Mouse (Mus musculus) limb, embryonic 15.5 days (tissue): ENCODE data around the gene Fras1. TPM values are rescaled to one million over a fixed set of nuclear protein-coding genes. Genes with fewer than 3 reads are reported as not detected.

ENCODE experiments used
- ATAC-seq: fragments of 200-750 bp; cut with Nextera tagmentation; 2 replicates; pipeline ENCODE4 v1.8.0; 2017; ENCODE audit warnings: low read depth, moderate TSS enrichment; ENCODE audit not compliant: insufficient number of reproducible peaks, low FRiP score, low TSS enrichment
- H3K27ac ChIP-seq: fragments of 300-500 bp; sonication (generic); 2 replicates; pipeline ENCODE4 v1.5.1; 2015; ENCODE audit warnings: moderate library complexity, mild to moderate bottlenecking, inconsistent platforms
- H3K27me3 ChIP-seq: fragments of 300-500 bp; sonication (generic); 2 replicates; pipeline ENCODE4 v1.6.1; 2015; ENCODE audit warnings: inconsistent platforms
- H3K36me3 ChIP-seq: fragments of 300-500 bp; sonication (generic); 2 replicates; pipeline ENCODE4 v1.6.1; 2015; ENCODE audit warnings: inconsistent platforms
- H3K4me1 ChIP-seq: fragments of 300-500 bp; sonication (generic); 2 replicates; pipeline ENCODE4 v1.6.1; 2015; ENCODE audit warnings: inconsistent platforms
- H3K4me2 ChIP-seq: fragments of 300-500 bp; sonication (generic); 2 replicates; pipeline ENCODE4 v1.6.1; 2015; ENCODE audit warnings: mild to moderate bottlenecking, inconsistent platforms
- H3K4me3 ChIP-seq: fragments of 300-500 bp; sonication (generic); 2 replicates; pipeline ENCODE4 v1.5.1; 2015; ENCODE audit warnings: mild to moderate bottlenecking, inconsistent platforms
- H3K9ac ChIP-seq: fragments of 300-500 bp; sonication (generic); 2 replicates; pipeline ENCODE4 v1.6.1; 2015; ENCODE audit warnings: inconsistent platforms
- H3K9me3 ChIP-seq: fragments of 300-500 bp; sonication (generic); 2 replicates; pipeline ENCODE4 v1.6.1; 2016; ENCODE audit warnings: inconsistent platforms
- WGBS: fragments of 180-500 bp; shearing (Covaris S2); methylation state at CpG from one replicate; pipeline ENCODE4 v1.1.7; 2015; 5-methylcytosine and 5-hydroxymethylcytosine counted together
- polyA plus RNA-seq: library from polyadenylated mRNA; unstranded; fragments of >200 nt; fragmentation: Nextera tagmentation; extraction: Ambion mirVana; gene quantifications from 2 replicates; pipeline ENCODE4 v1.2.1, GENCODE M21; 2015

Gene Fras1
- polyA plus RNA-seq, 1 experiment from 2014 or later = 21.2 TPM

- WGBS = 48% methylated on average over 11 of the region's 11 CpGs
- ATAC-seq = no peak
Measured at GRCm38 (mm10) chr5:96412754-96413394, 39.1 kb downstream of the Fras1 start.

GRCm38 (mm10) chr5:96417121-96417520 lies 43.4 kb downstream of the Fras1 start:
- no peak for ATAC-seq
- 65% methylated on average over 4 of the region's 4 CpGs for WGBS
- H3K9ac ChIP-seq = no peak overlapping the region

More at GRCm38 (mm10) chr5:96412754-96413394, 39.1 kb downstream of the Fras1 start:
- Histone ChIP-seq H3K36me3 (no peaks in the 10 kb centered on the region), H3K4me3 (no peak overlapping the region), H3K4me2 (0 out of 2 replicates have a peak overlapping the region, but pooled peaks have one; percentile 2), H3K27ac (peak overlapping the region; percentile 52), H3K4me1 (peaks cover 16% of the 10 kb centered on the region), H3K27me3 (no peaks in the 10 kb centered on the region), H3K9ac (no peak overlapping the region), H3K9me3 (no peaks in the 10 kb centered on the region)

GRCm38 (mm10) chr5:96421550-96421949 lies 47.8 kb downstream of the Fras1 start:
- H3K4me2 ChIP-seq = no peak overlapping the region

More at GRCm38 (mm10) chr5:96417121-96417520, 43.4 kb downstream of the Fras1 start:
- Histone ChIP-seq H3K4me2 (no peak overlapping the region), H3K4me1 (peaks cover 16% of the 10 kb centered on the region), H3K27me3 (no peaks in the 10 kb centered on the region), H3K4me3 (no peak overlapping the region), H3K36me3 (no peaks in the 10 kb centered on the region), H3K27ac (no peak overlapping the region), H3K9me3 (no peaks in the 10 kb centered on the region)

GRCm38 (mm10) chr5:96422716-96423115 lies 49.0 kb downstream of the Fras1 start:
- Histone ChIP-seq H3K27ac (no peak overlapping the region), H3K4me3 (no peak overlapping the region), H3K9me3 (no peaks in the 10 kb centered on the region), H3K36me3 (no peaks in the 10 kb centered on the region), H3K4me1 (no peaks in the 10 kb centered on the region), H3K27me3 (no peaks in the 10 kb centered on the region), H3K9ac (no peak overlapping the region), H3K4me2 (no peak overlapping the region)
- no peak for ATAC-seq
- WGBS = 85% methylated on average over 5 of the region's 5 CpGs

More at GRCm38 (mm10) chr5:96421550-96421949, 47.8 kb downstream of the Fras1 start:
- no peaks in the 10 kb centered on the region for H3K4me1 ChIP-seq
- WGBS = 56% methylated on average over 3 of the region's 3 CpGs
- no peak for ATAC-seq
- no peak overlapping the region for H3K4me3 ChIP-seq
- no peak overlapping the region for H3K9ac ChIP-seq
- H3K27ac ChIP-seq = no peak overlapping the region
- H3K36me3 ChIP-seq = no peaks in the 10 kb centered on the region
- H3K27me3 ChIP-seq = no peaks in the 10 kb centered on the region
- H3K9me3 ChIP-seq = no peaks in the 10 kb centered on the region

GRCm38 (mm10) chr5:96425391-96425790 lies 51.6 kb downstream of the Fras1 start:
- H3K4me3 ChIP-seq = no peak overlapping the region
- H3K9me3 ChIP-seq = no peaks in the 10 kb centered on the region
- no peaks in the 10 kb centered on the region for H3K27me3 ChIP-seq
- H3K4me2 ChIP-seq = no peak overlapping the region
- no peaks in the 10 kb centered on the region for H3K4me1 ChIP-seq
- 92% methylated on average over 8 of the region's 8 CpGs for WGBS
- ATAC-seq = no peak
- no peak overlapping the region for H3K27ac ChIP-seq
- H3K36me3 ChIP-seq = no peaks in the 10 kb centered on the region
- H3K9ac ChIP-seq = no peak overlapping the region

GRCm38 (mm10) chr5:96429532-96430141 lies 55.9 kb downstream of the Fras1 start:
- no peak for ATAC-seq
- H3K27ac ChIP-seq = no peak overlapping the region

GRCm38 (mm10) chr5:96437870-96438269 lies 64.1 kb downstream of the Fras1 start:
- 76% methylated on average over 4 of the region's 4 CpGs for WGBS
- H3K9me3 ChIP-seq = no peaks in the 10 kb centered on the region

More at GRCm38 (mm10) chr5:96429532-96430141, 55.9 kb downstream of the Fras1 start:
- WGBS = 70% methylated on average over 13 of the region's 13 CpGs
- Histone ChIP-seq H3K9me3 (no peaks in the 10 kb centered on the region), H3K36me3 (no peaks in the 10 kb centered on the region), H3K4me1 (no peaks in the 10 kb centered on the region), H3K27me3 (no peaks in the 10 kb centered on the region), H3K4me2 (no peak overlapping the region), H3K9ac (no peak overlapping the region), H3K4me3 (no peak overlapping the region)

GRCm38 (mm10) chr5:96439811-96440210 lies 66.1 kb downstream of the Fras1 start:
- Histone ChIP-seq H3K4me3 (no peak overlapping the region), H3K27me3 (no peaks in the 10 kb centered on the region), H3K27ac (no peak overlapping the region), H3K9ac (no peak overlapping the region), H3K4me1 (no peaks in the 10 kb centered on the region), H3K9me3 (no peaks in the 10 kb centered on the region), H3K4me2 (no peak overlapping the region), H3K36me3 (no peaks in the 10 kb centered on the region)
- 88% methylated on average over 4 of the region's 4 CpGs for WGBS
- no peak for ATAC-seq

More at GRCm38 (mm10) chr5:96437870-96438269, 64.1 kb downstream of the Fras1 start:
- H3K4me2 ChIP-seq = no peak overlapping the region
- no peaks in the 10 kb centered on the region for H3K27me3 ChIP-seq
- no peaks in the 10 kb centered on the region for H3K4me1 ChIP-seq
- no peak overlapping the region for H3K4me3 ChIP-seq
- H3K9ac ChIP-seq = no peak overlapping the region
- no peak for ATAC-seq
- no peaks in the 10 kb centered on the region for H3K36me3 ChIP-seq
- H3K27ac ChIP-seq = no peak overlapping the region

- no peak overlapping the region for H3K27ac ChIP-seq
- H3K9me3 ChIP-seq = no peaks in the 10 kb centered on the region
- H3K27me3 ChIP-seq = no peaks in the 10 kb centered on the region
- H3K9ac ChIP-seq = no peak overlapping the region
- 84% methylated on average over 7 of the region's 7 CpGs for WGBS
- no peak overlapping the region for H3K4me2 ChIP-seq
- no peaks in the 10 kb centered on the region for H3K4me1 ChIP-seq
- H3K36me3 ChIP-seq = no peaks in the 10 kb centered on the region
- no peak for ATAC-seq
- H3K4me3 ChIP-seq = no peak overlapping the region
Measured at GRCm38 (mm10) chr5:96447460-96447859, 73.7 kb downstream of the Fras1 start.

- H3K4me1 ChIP-seq = no peaks in the 10 kb centered on the region
- H3K9me3 ChIP-seq = no peaks in the 10 kb centered on the region
- H3K4me3 ChIP-seq = no peak overlapping the region
- H3K36me3 ChIP-seq = no peaks in the 10 kb centered on the region
- WGBS = 45% methylated on average over 1 of the region's 1 CpGs
- no peaks in the 10 kb centered on the region for H3K27me3 ChIP-seq
- no peak overlapping the region for H3K4me2 ChIP-seq
- H3K9ac ChIP-seq = no peak overlapping the region
- no peak overlapping the region for H3K27ac ChIP-seq
- ATAC-seq = no peak
Measured at GRCm38 (mm10) chr5:96452027-96452426, 78.3 kb downstream of the Fras1 start.

- Histone ChIP-seq H3K9ac (no peak overlapping the region), H3K27ac (no peak overlapping the region), H3K9me3 (no peaks in the 10 kb centered on the region), H3K27me3 (no peaks in the 10 kb centered on the region), H3K4me3 (no peak overlapping the region), H3K36me3 (no peaks in the 10 kb centered on the region), H3K4me2 (no peak overlapping the region), H3K4me1 (no peaks in the 10 kb centered on the region)
- WGBS = 68% methylated on average over 5 of the region's 5 CpGs
- ATAC-seq = no peak
Measured at GRCm38 (mm10) chr5:96453386-96453785, 79.6 kb downstream of the Fras1 start.

GRCm38 (mm10) chr5:96454422-96454821 lies 80.7 kb downstream of the Fras1 start:
- ATAC-seq = no peak
- H3K36me3 ChIP-seq = no peaks in the 10 kb centered on the region
- no peaks in the 10 kb centered on the region for H3K27me3 ChIP-seq
- H3K9me3 ChIP-seq = no peaks in the 10 kb centered on the region
- H3K9ac ChIP-seq = no peak overlapping the region
- H3K27ac ChIP-seq = no peak overlapping the region
- H3K4me1 ChIP-seq = no peaks in the 10 kb centered on the region
- no peak overlapping the region for H3K4me2 ChIP-seq
- no peak overlapping the region for H3K4me3 ChIP-seq
- 77% methylated on average over 3 of the region's 3 CpGs for WGBS
